Mouse (Mus musculus) ES-E14 (cell line): ENCODE results near the gene Rgs6. TPM values are rescaled to one million over a fixed set of nuclear protein-coding genes. Genes with fewer than 3 reads are reported as not detected.

Experiments
- DNase-seq: peaks from one replicate; pipeline ENCODE4 v3.0.0-alpha.2; 2013; ENCODE audit warnings: low read depth, low spot score
- H3K27ac ChIP-seq: 2 replicates; pipeline ENCODE4 v1.5.1; 2012; ENCODE audit warnings: low read depth, mild to moderate bottlenecking, low read length, moderate library complexity, mixed read lengths; ENCODE audit not compliant: poor library complexity, insufficient read depth, severe bottlenecking
- H3K36me3 ChIP-seq: 2 replicates; pipeline ENCODE4 v1.6.1; 2012; ENCODE audit warnings: mild to moderate bottlenecking, low read length, moderate library complexity, mixed read lengths; ENCODE audit not compliant: control insufficient read depth, poor library complexity, insufficient read depth, severe bottlenecking
- H3K4me1 ChIP-seq, 2 experiments: fragments of 150-350 bp in 1 of 2; sonication (generic) in 1 of 2; 2 replicates each; pipeline ENCODE4 v1.6.1; 2012; ENCODE audit warnings: low read length in 2 of 2, mild to moderate bottlenecking in 1 of 2, mixed read lengths in 1 of 2; ENCODE audit not compliant: control insufficient read depth in 2 of 2, insufficient read depth in 2 of 2, poor library complexity in 1 of 2
- H3K4me3 ChIP-seq, 2 experiments: fragments of 150-350 bp in 1 of 2; sonication (generic) in 1 of 2; 2 replicates each; pipeline ENCODE4 v1.5.1; 2012; ENCODE audit warnings: low read length in 2 of 2, low read depth in 1 of 2, mild to moderate bottlenecking in 1 of 2, mixed read lengths in 1 of 2; ENCODE audit not compliant: insufficient read depth in 1 of 2, poor library complexity in 1 of 2, severe bottlenecking in 1 of 2
- H3K9ac ChIP-seq: 2 replicates; pipeline ENCODE4 v1.6.1; 2012; ENCODE audit warnings: low read depth, mild to moderate bottlenecking, low read length, mixed read lengths; ENCODE audit not compliant: poor library complexity, insufficient read depth, severe bottlenecking
- H3K9me3 ChIP-seq: fragments of 150-350 bp; sonication (generic); 2 replicates; pipeline ENCODE4 v1.6.1; 2012; ENCODE audit warnings: low read depth, mild to moderate bottlenecking, low read length; ENCODE audit not compliant: control insufficient read depth, insufficient read depth
- CHD2 ChIP-seq: IDR thresholded peaks from 2 replicates; pipeline ENCODE4 v1.6.1; 2014; ENCODE audit warnings: mild to moderate bottlenecking, low read depth, low read length, inconsistent platforms
- HCFC1 ChIP-seq: IDR thresholded peaks from 2 replicates; pipeline ENCODE4 v1.6.1; 2012; ENCODE audit warnings: low read length, inconsistent platforms, borderline replicate concordance; ENCODE audit not compliant: insufficient read depth
- MAFK ChIP-seq: IDR thresholded peaks from 2 replicates; pipeline ENCODE4 v1.6.1; 2014; ENCODE audit warnings: mild to moderate bottlenecking, low read depth, low read length, inconsistent platforms; ENCODE audit not compliant: insufficient read depth
- ZC3H11A ChIP-seq: IDR thresholded peaks from 2 replicates; pipeline ENCODE4 v1.6.1; 2012; ENCODE audit warnings: low read depth, mild to moderate bottlenecking, inconsistent platforms, low read length, borderline replicate concordance
- ZNF384 ChIP-seq: IDR thresholded peaks from 2 replicates; pipeline ENCODE4 v1.6.1; 2012; ENCODE audit warnings: low read depth, low read length, inconsistent platforms
- in situ Hi-C, 2 experiments: fragments of 600-800 bp; cut with MboI; formaldehyde crosslinking; loops; one replicate each; pipeline ENCODE4 v1.15.1; 2025; ENCODE audit warnings: low sequenced_read_pairs in 2 of 2, inconsistent platforms in 1 of 2; ENCODE audit not compliant: unreplicated experiment in 2 of 2
- total RNA-seq: library from RNA; depleted of rRNA; stranded (reverse); fragments of 300-350 nt; gene quantifications from 2 replicates; pipeline ENCODE4 v1.2.3, GENCODE M21; 2012

The Rgs6 gene
- total RNA-seq, 1 experiment: 0.49 TPM

- in situ Hi-C loops: no loop called here
- no peak overlapping the region for H3K9ac ChIP-seq
- no peak overlapping the region for H3K4me3 ChIP-seq
- 0 out of 2 replicates have a peak overlapping the region, but pooled peaks have one; percentile 19 for H3K27ac ChIP-seq
- H3K4me1 ChIP-seq: no peaks in the 10 kb centered on the region
- no peaks in the 10 kb centered on the region for H3K36me3 ChIP-seq
- no peak for DNase-seq
- no peaks in the 10 kb centered on the region for H3K9me3 ChIP-seq
- TF ChIP-seq ZNF384 (no peak), CHD2 (no peak), HCFC1 (no peak), ZC3H11A (no peak), MAFK (no peak)
Measured at GRCm38 (mm10) chr12:82982716-82983115, 394.6 kb downstream of the Rgs6 start.

GRCm38 (mm10) chr12:82985300-82985699 lies 397.2 kb downstream of the Rgs6 start:
- H3K4me3 ChIP-seq: no peak overlapping the region
- H3K36me3 ChIP-seq: no peaks in the 10 kb centered on the region
- no peak overlapping the region for H3K9ac ChIP-seq
- no peak overlapping the region for H3K27ac ChIP-seq
- DNase-seq: no peak
- no peaks in the 10 kb centered on the region for H3K4me1 ChIP-seq
- in situ Hi-C loops: no loop called here
- TF ChIP-seq HCFC1 (no peak), MAFK (no peak), CHD2 (no peak), ZC3H11A (no peak), ZNF384 (no peak)
- no peaks in the 10 kb centered on the region for H3K9me3 ChIP-seq

GRCm38 (mm10) chr12:82987661-82988060 lies 399.6 kb downstream of the Rgs6 start:
- Histone ChIP-seq H3K9me3 (no peaks in the 10 kb centered on the region), H3K36me3 (no peaks in the 10 kb centered on the region), H3K4me3 (no peak overlapping the region), H3K9ac (no peak overlapping the region), H3K4me1 (no peaks in the 10 kb centered on the region), H3K27ac (no peak overlapping the region)
- no peak for DNase-seq
- in situ Hi-C loops: no loop called here
- TF ChIP-seq ZC3H11A (no peak), ZNF384 (no peak), HCFC1 (no peak)

GRCm38 (mm10) chr12:82993905-82994304 lies 405.8 kb downstream of the Rgs6 start:
- no peaks in the 10 kb centered on the region for H3K4me1 ChIP-seq
- no peak for DNase-seq
- TF ChIP-seq CHD2 (no peak), ZNF384 (no peak), HCFC1 (no peak), ZC3H11A (no peak), MAFK (no peak)
- in situ Hi-C loops: no loop called here
- no peaks in the 10 kb centered on the region for H3K9me3 ChIP-seq
- no peak overlapping the region for H3K9ac ChIP-seq
- no peak overlapping the region for H3K4me3 ChIP-seq
- no peaks in the 10 kb centered on the region for H3K36me3 ChIP-seq
- H3K27ac ChIP-seq: no peak overlapping the region

GRCm38 (mm10) chr12:82996775-82997174 lies 408.7 kb downstream of the Rgs6 start:
- Histone ChIP-seq H3K4me1 (no peaks in the 10 kb centered on the region), H3K27ac (no peak overlapping the region), H3K4me3 (no peak overlapping the region), H3K36me3 (no peaks in the 10 kb centered on the region), H3K9me3 (no peaks in the 10 kb centered on the region), H3K9ac (no peak overlapping the region)
- no peak for DNase-seq
- in situ Hi-C loops: no loop called here
- TF ChIP-seq ZC3H11A: no peak
- no peak for TF ChIP-seq MAFK
- no peak for TF ChIP-seq CHD2
- no peak for TF ChIP-seq ZNF384
- TF ChIP-seq HCFC1: no peak
